Mouse (Mus musculus) cerebellum, adult 2 months (tissue): ENCODE measurements at regions not wholly inside any gene's neighbourhood (a gene's known extent, or its start where the extent isn't known, plus 50 kb on each side); places are given as distances from the start of the nearest gene placed in this dataset.
A peak's percentile ranks its signal among the peaks of the same experiment; 100 is the strongest.
"Not testable (repeated sequence)": the region's sequence is repeated elsewhere in the genome, so short reads cannot be mapped to it uniquely, and the experiment has no call there.

Source experiments
- DNase-seq, 2 experiments: peaks; one replicate each; pipeline ENCODE4 v3.0.0; 2021
- H3K27ac ChIP-seq: fragments of 200-500 bp; 2 replicates; pipeline ENCODE4 v1.5.1; 2012; ENCODE audit warnings: low read length, control low read depth, inconsistent platforms; ENCODE audit not compliant: insufficient read depth
- H3K27me3 ChIP-seq: fragments of 200-500 bp; 2 replicates; pipeline ENCODE4 v1.6.1; 2012; ENCODE audit warnings: inconsistent platforms, mild to moderate bottlenecking, low read length, moderate library complexity; ENCODE audit not compliant: control insufficient read depth, insufficient read depth
- H3K4me1 ChIP-seq: fragments of 200-500 bp; 2 replicates; pipeline ENCODE4 v1.6.1; 2011; ENCODE audit warnings: low read length; ENCODE audit not compliant: control insufficient read depth, insufficient read depth
- H3K4me3 ChIP-seq: fragments of 200-500 bp; replicated peaks from 2 replicates; pipeline ENCODE3; 2011; ENCODE audit warnings: mild to moderate bottlenecking, low read depth, low read length, control low read depth; ENCODE audit not compliant: insufficient read depth
- CTCF ChIP-seq: fragments of 200-500 bp; IDR thresholded peaks from 2 replicates; pipeline ENCODE4 v1.5.1; 2011; ENCODE audit warnings: low read depth, mild to moderate bottlenecking, control low read depth, low read length, moderate library complexity, borderline replicate concordance; ENCODE audit not compliant: insufficient read depth
- POLR2A ChIP-seq: fragments of 200-500 bp; IDR thresholded peaks from 2 replicates; pipeline ENCODE4 v1.6.1; 2011; ENCODE audit warnings: low read length, control low read depth, borderline replicate concordance; ENCODE audit not compliant: insufficient read depth
- WGBS: fragments of 180-500 bp; shearing (Covaris S2); methylation state at CpG from one replicate; pipeline ENCODE4 v1.1.7; 2018; 5-methylcytosine and 5-hydroxymethylcytosine counted together

GRCm38 (mm10) chr17:74138517-74138916, 90.8 kb upstream of the Srd5a2 start:
- H3K4me3 ChIP-seq, H3K27me3 ChIP-seq, H3K27ac ChIP-seq, DNase-seq, H3K4me1 ChIP-seq: not testable (repeated sequence)
- WGBS: 95% methylated on average over 5 of the region's 5 CpGs

DNA sequence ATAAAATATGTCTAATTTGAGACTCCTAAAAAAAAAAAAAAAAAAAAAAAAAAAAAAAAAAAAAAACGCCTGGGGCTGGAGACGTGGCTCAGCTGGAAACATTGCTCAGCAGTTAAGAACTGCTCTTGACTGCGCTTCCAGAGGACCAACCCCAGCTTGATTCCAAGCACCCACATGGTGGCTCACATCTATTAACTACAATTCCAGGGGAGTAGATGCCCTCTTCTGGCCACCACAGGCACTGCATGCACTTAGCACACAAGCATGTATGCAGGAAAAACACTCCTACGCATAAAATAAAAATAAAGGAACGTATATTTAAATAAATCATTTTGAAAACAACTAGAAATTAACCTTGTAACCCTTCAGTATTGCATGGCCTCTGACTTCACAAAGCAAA, 87.3 kb upstream of the Srd5a2 start:
- TF ChIP-seq POLR2A (no peak), CTCF (peak; percentile 26; the same call in 1 of the 2 replicates)
- 80% methylated on average over 5 of the region's 5 CpGs for WGBS
- DNase-seq: no peak

DNA sequence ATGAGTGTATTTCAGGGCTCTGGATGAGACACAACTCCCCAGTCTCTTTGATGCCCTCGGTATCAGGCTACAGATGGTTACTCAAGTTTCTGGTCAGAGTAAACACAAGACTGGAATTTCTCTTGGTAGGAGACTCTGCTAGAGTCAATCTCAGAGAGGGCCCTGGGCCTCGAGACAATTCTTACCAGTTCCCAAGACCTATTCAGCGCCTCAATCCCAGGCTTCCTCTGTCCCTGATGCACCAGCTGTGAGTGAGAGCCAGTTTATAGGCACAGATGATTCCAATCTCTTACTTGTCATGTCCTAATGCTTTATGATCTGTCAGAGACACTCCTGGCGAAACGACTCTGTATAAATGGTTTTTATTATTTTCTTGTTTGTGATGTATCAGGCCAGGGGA, 83.8 kb upstream of the Srd5a2 start:
- Histone ChIP-seq H3K4me3 (no peak overlapping the region), H3K27me3 (no peaks in the 10 kb centered on the region), H3K4me1 (no peaks in the 10 kb centered on the region), H3K27ac (no peak overlapping the region)
- DNase-seq: no peak
- WGBS: 85% methylated on average over 5 of the region's 5 CpGs
- TF ChIP-seq POLR2A (no peak), CTCF (no peak)

More for the DNA sequence above, 87.3 kb upstream of the Srd5a2 start:
- Histone ChIP-seq H3K27ac (no peak overlapping the region), H3K4me3 (no peak overlapping the region), H3K27me3 (no peaks in the 10 kb centered on the region), H3K4me1 (no peaks in the 10 kb centered on the region)

- H3K27me3 ChIP-seq: no peaks in the 10 kb centered on the region
- no peak for DNase-seq
- no peak overlapping the region for H3K4me3 ChIP-seq
- 95% methylated on average over 1 of the region's 1 CpGs for WGBS
- TF ChIP-seq CTCF: no peak
- TF ChIP-seq POLR2A: no peak
- H3K27ac ChIP-seq: no peak overlapping the region
- no peaks in the 10 kb centered on the region for H3K4me1 ChIP-seq
Measured at GRCm38 (mm10) chr17:74122944-74123343, 75.2 kb upstream of the Srd5a2 start.

DNA sequence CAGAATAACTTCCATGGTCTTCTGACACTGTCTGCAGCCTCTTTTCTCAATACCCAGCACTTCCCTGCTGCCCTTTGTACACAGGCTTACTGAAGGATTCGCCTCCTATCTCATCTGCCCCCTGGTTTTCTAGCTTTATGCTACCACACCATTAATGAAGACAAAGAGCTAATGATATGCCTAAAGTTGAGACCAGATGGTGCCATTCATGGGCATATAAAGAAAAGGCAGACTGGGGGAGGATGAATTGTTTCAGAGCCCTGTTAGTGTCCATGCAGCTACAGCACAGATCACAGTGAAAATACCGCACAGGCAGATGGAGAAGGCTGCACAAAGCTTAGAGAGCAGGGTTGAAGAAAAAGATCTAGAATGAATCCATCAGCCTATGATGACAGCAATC, 73.3 kb upstream of the Srd5a2 start:
- Histone ChIP-seq H3K27ac (no peak overlapping the region), H3K4me1 (no peaks in the 10 kb centered on the region), H3K4me3 (no peak overlapping the region), H3K27me3 (no peaks in the 10 kb centered on the region)
- 50% methylated on average over 2 of the region's 2 CpGs for WGBS
- DNase-seq: no peak
- TF ChIP-seq POLR2A: no peak
- no peak for TF ChIP-seq CTCF
